Mouse (Mus musculus): ENCODE data around the gene Dlx1.

The Dlx1 gene

GRCm38 (mm10) chr2:71546640-71547071 is 18.7 kb downstream of the Dlx1 start, which contains the start of gene Dlx2:
TSS of gene Dlx2 (minus strand) at chr2:71546754.
- no peak for DNase-seq

DNA sequence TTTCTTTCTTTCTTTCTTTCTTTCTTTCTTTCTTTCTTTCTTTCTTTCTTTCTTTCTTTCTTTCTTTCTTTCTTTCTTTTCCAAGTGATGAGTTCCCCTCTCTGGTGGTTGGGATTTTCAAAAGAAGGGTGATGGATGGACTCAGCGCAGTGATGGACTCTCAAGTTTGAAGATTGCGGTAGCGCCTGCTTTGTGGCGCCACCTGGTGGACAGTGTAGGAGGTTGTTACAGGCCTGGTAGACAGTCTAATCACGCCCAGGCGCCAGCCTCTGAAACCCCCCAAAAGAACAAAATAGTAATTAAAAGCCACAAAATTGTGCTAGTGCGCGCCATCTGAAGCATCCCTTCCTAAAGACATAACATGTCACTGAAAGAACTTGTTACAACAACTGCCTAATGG is 19.9 kb downstream of the Dlx1 start:
- peak; percentile 78 for DNase-seq

DNA sequence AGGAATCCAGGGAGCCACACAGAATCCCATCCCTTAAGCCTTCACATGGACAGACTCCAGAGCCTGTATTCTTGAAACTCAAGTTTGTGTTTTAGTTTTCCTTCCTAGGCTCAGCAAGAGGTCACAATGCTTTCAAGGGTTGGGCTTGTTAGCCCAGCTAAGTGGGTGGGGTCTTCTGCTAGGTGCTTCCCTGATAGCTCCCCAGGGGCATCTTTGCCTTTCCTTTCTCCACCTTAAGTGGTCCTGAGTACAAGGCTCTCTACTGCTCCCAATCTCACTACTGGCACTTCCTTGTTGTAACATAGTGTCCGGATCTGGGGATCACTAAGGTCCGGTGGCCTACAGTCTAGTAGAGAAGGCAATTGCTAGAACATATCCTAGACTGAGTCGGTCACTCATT is 22.4 kb downstream of the Dlx1 start:
- DNase-seq = no peak

GRCm38 (mm10) chr2:71551704-71552103 is 23.8 kb downstream of the Dlx1 start:
- DNase-seq = no peak

DNA sequence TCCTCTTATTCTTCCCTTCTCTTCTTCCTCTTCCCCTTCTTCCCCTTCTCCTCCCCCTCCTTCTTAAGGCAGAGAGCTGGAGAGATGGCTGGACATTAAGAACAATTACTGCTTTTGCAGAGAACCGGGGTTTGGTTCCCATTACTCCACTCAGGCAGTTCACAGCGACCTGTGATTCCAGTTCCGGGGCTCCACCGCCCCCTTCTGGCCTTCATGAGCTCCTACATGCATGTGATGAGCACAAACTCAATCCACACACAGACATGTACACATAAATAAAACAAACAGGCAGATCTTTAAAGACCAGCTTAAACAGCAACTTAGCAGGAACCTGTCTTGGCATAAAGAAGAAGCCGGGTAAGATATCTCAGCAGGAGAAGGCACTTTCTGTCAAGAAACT is 28.2 kb downstream of the Dlx1 start:
- DNase-seq = no peak

- DNase-seq = no peak
These were observed 38.6 kb downstream of the Dlx1 start for GRCm38 (mm10) chr2:71566466-71566865.

- no peak for DNase-seq
These were observed 45.8 kb downstream of the Dlx1 start for GRCm38 (mm10) chr2:71573736-71574135.

DNA sequence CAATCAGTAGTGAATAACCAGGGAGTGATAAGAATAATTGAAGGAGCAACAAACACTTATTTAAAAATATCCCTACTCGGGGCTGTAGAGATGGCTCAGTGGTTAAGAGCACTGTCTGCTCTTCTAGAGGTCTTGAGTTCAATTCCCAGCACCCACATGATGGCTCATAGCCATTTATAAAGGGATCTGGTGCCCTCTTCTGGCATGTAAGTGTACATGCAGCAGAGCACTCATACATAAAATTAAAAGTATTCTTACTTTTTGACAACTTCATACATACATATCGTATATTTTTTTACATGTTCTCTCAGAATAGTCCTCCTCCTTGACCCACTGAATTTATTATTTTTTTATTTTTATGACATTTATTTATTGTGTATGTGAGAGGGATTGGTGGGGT is 49.1 kb downstream of the Dlx1 start:
- no peak for DNase-seq

DNA sequence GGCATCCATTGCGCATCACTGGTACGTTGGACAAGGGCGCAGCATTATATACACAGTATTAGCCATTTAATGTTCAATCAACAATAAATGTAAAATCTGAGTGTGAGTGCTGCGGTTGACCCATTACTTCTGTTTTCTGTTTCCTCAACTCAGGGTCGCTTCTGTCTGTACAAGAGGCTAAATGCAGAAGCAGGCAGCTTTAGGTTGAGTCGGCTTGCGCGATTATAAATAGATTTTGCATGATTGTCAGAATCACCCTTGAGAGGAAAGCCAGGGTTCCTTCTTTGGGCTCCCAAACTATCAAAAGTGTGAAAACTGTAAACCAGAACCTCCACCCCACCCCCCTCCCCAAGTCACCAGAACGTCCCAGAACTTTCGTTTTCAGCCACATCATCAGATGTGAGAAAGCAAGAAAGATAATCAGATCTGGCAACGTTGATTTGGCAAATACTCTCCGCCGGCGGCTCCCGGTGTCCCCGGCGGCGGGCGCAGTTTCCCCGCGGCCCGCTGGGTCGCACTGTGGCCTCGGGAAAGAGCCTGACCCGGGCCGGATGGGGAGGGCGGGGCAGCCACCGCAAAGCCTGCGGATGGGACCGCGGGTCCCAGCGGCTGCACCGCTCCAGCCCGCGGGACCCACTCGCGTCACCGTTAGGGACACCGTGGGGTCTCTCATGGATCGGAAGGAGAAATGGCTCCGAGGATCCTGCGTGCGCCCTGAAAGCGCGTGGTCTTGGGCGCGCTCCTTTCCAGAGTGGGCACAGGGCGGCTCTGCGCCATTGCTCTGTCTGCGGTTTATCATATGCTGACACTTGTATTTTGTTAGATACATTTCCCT is 52.9 kb downstream of the Dlx1 start:
- peak; percentile 68 for DNase-seq

- DNase-seq = no peak
These were observed 53.6 kb downstream of the Dlx1 start for GRCm38 (mm10) chr2:71581488-71581887.

All from lung, postnatal 14 days (tissue).